Mouse (Mus musculus): ENCODE measurements around the gene Fmnl2.

DNA sequence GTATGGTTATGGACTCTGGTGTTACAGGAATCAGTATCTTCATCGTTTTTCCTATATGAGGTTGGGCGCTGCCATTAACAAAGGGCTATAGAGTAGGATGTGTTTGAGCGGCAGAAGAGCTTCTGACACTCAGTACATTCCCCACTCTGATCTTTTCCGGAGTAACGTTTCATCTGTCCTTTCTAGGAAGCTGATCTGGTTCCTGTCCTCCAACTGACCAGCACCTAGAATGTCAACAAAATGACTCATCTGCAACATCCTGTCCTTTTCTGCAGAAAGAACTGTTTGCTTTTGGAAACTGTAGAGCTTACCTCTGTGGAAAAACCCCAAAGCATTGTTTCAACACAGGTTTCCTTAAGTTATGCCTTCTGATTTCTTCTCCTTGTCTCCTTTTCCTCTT is 60.4 kb downstream of the Fmnl2 start:
- TF ChIP-seq GATA1 (IDR thresholded peaks at IDR 0.05; ENCODE audit: borderline replicate concordance, low read length), result no peak
- TF ChIP-seq FLI1 (IDR thresholded peaks at IDR 0.05; ENCODE audit: low read length), result no peak
